Mouse (Mus musculus) left cerebral cortex, adult 9 months (tissue): ENCODE data around the gene Slc7a7.

Experiments
- DNase-seq, 2 experiments: peaks; one replicate each; pipeline ENCODE4 v3.0.0; 2022; ENCODE audit warnings: low spot score in 2 of 2

Gene Slc7a7

GRCm38 (mm10) chr14:54324486-54324885, 93.1 kb downstream of the Slc7a7 start:
- DNase-seq = no peak

DNA sequence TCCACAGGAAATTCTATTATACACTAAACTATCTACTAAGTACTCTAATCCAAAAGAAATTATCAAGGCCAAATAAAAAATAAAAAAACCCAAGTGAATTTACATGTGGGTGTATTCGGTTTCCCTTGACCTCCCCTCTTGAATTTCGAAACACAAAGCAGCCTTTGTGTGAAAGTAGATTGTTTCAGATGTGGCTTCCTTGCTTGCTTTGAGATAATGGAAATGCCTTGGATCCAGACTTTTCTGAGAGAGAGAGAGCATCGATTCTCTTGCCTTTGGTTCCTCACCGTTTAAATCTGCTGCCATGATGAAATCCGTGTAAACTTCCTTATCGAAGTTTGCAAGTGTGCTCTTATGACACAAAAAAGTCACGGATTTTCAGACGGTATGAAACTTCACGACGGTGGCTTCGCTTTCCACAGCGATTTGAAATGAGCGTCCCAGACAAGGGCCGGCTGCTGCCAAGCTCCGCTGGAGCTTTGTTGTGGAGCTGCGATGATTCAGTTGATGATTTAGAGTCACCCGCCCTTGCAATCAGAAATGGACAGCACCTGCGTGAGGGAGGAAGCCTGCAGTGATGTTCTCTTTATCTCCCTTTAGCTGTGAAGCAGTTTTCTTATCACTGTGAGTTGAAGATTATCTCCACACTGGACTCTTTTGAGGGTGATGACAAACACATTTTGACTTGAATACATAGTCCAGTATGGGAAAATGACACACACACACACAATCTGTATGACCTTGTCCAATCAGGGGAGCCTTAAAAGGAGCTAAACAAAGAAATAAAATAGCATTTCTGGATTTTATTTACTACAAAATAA, 95.8 kb downstream of the Slc7a7 start:
- no peak for DNase-seq
